Mouse (Mus musculus): ENCODE data around the gene Bcas3. TPM values are rescaled to one million over a fixed set of nuclear protein-coding genes. Genes with fewer than 3 reads are reported as not detected.

The Bcas3 gene
- polyA plus RNA-seq, 1 experiment: 37.8 TPM

- Histone ChIP-seq H3K36me3 (ENCODE audit: control insufficient read depth, insufficient read depth, low read length, poor library complexity, severe bottlenecking) (no peaks in the 10 kb centered on the region), H3K4me3 (ENCODE audit: low read depth, low read length) (no peak overlapping the region)
Observed at GRCm38 (mm10) chr11:85691285-85691684, 338.3 kb downstream of the Bcas3 start.

GRCm38 (mm10) chr11:85695614-85696263 is 342.8 kb downstream of the Bcas3 start:
- Histone ChIP-seq H3K36me3 (ENCODE audit: control insufficient read depth, insufficient read depth, low read length, poor library complexity, severe bottlenecking) (no peaks in the 10 kb centered on the region), H3K27ac (ENCODE audit: insufficient read depth, low read length) (no peak overlapping the region), H3K9ac (ENCODE audit: low read depth, poor library complexity, severe bottlenecking) (no peak overlapping the region), H3K9me3 (replicated peaks; ENCODE audit: control insufficient read depth, insufficient read depth, low read length, poor library complexity, severe bottlenecking) (no peaks in the 10 kb centered on the region), H3K27me3 (ENCODE audit: control insufficient read depth, insufficient read depth, low read length, poor library complexity, severe bottlenecking) (no peaks in the 10 kb centered on the region), H3K4me3 (ENCODE audit: low read depth, low read length) (no peak overlapping the region), H3K4me1 (ENCODE audit: control insufficient read depth, insufficient read depth, low read length) (no peaks in the 10 kb centered on the region)
- TF ChIP-seq CTCF (IDR thresholded peaks at IDR 0.05; ENCODE audit: low read depth, low read length) (no peak), POLR2A (IDR thresholded peaks at IDR 0.05; ENCODE audit: insufficient read depth, low read length) (no peak), EP300 (IDR thresholded peaks at IDR 0.05; ENCODE audit: insufficient read depth, low read depth, low read length) (no peak)

More at GRCm38 (mm10) chr11:85691285-85691684, 338.3 kb downstream of the Bcas3 start:
- Histone ChIP-seq H3K27ac (ENCODE audit: insufficient read depth, low read length) (no peak overlapping the region), H3K27me3 (ENCODE audit: control insufficient read depth, insufficient read depth, low read length, poor library complexity, severe bottlenecking) (no peaks in the 10 kb centered on the region), H3K4me1 (ENCODE audit: control insufficient read depth, insufficient read depth, low read length) (no peaks in the 10 kb centered on the region), H3K9ac (ENCODE audit: low read depth, poor library complexity, severe bottlenecking) (no peak overlapping the region), H3K9me3 (replicated peaks; ENCODE audit: control insufficient read depth, insufficient read depth, low read length, poor library complexity, severe bottlenecking) (no peaks in the 10 kb centered on the region)
- TF ChIP-seq POLR2A (IDR thresholded peaks at IDR 0.05; ENCODE audit: insufficient read depth, low read length) (no peak), CTCF (IDR thresholded peaks at IDR 0.05; ENCODE audit: low read depth, low read length) (no peak)

GRCm38 (mm10) chr11:85696491-85697398 is 343.8 kb downstream of the Bcas3 start:
- H3K4me3 ChIP-seq (ENCODE audit: low read depth, low read length): no peak overlapping the region
- no peaks in the 10 kb centered on the region for H3K9me3 ChIP-seq (replicated peaks; ENCODE audit: control insufficient read depth, insufficient read depth, low read length, poor library complexity, severe bottlenecking)
- no peaks in the 10 kb centered on the region for H3K36me3 ChIP-seq (ENCODE audit: control insufficient read depth, insufficient read depth, low read length, poor library complexity, severe bottlenecking)
- TF ChIP-seq POLR2A (IDR thresholded peaks at IDR 0.05; ENCODE audit: insufficient read depth, low read length): no peak
- TF ChIP-seq EP300 (IDR thresholded peaks at IDR 0.05; ENCODE audit: insufficient read depth, low read depth, low read length): no peak
- TF ChIP-seq CTCF (IDR thresholded peaks at IDR 0.05; ENCODE audit: low read depth, low read length): no peak
- no peaks in the 10 kb centered on the region for H3K4me1 ChIP-seq (ENCODE audit: control insufficient read depth, insufficient read depth, low read length)
- H3K9ac ChIP-seq (ENCODE audit: low read depth, poor library complexity, severe bottlenecking): no peak overlapping the region
- no peak overlapping the region for H3K27ac ChIP-seq (ENCODE audit: insufficient read depth, low read length)
- no peaks in the 10 kb centered on the region for H3K27me3 ChIP-seq (ENCODE audit: control insufficient read depth, insufficient read depth, low read length, poor library complexity, severe bottlenecking)

GRCm38 (mm10) chr11:85697468-85697867 is 344.5 kb downstream of the Bcas3 start:
- H3K36me3 ChIP-seq (ENCODE audit: control insufficient read depth, insufficient read depth, low read length, poor library complexity, severe bottlenecking): no peaks in the 10 kb centered on the region
- no peaks in the 10 kb centered on the region for H3K9me3 ChIP-seq (replicated peaks; ENCODE audit: control insufficient read depth, insufficient read depth, low read length, poor library complexity, severe bottlenecking)
- no peak overlapping the region for H3K27ac ChIP-seq (ENCODE audit: insufficient read depth, low read length)
- no peak overlapping the region for H3K4me3 ChIP-seq (ENCODE audit: low read depth, low read length)
- no peak for TF ChIP-seq POLR2A (IDR thresholded peaks at IDR 0.05; ENCODE audit: insufficient read depth, low read length)
- no peak for TF ChIP-seq EP300 (IDR thresholded peaks at IDR 0.05; ENCODE audit: insufficient read depth, low read depth, low read length)
- TF ChIP-seq CTCF (IDR thresholded peaks at IDR 0.05; ENCODE audit: low read depth, low read length): no peak
- H3K4me1 ChIP-seq (ENCODE audit: control insufficient read depth, insufficient read depth, low read length): no peaks in the 10 kb centered on the region
- H3K9ac ChIP-seq (ENCODE audit: low read depth, poor library complexity, severe bottlenecking): no peak overlapping the region
- no peaks in the 10 kb centered on the region for H3K27me3 ChIP-seq (ENCODE audit: control insufficient read depth, insufficient read depth, low read length, poor library complexity, severe bottlenecking)

GRCm38 (mm10) chr11:85698242-85698641 is 345.3 kb downstream of the Bcas3 start:
- no peaks in the 10 kb centered on the region for H3K36me3 ChIP-seq (ENCODE audit: control insufficient read depth, insufficient read depth, low read length, poor library complexity, severe bottlenecking)
- no peak overlapping the region for H3K27ac ChIP-seq (ENCODE audit: insufficient read depth, low read length)
- H3K4me1 ChIP-seq (ENCODE audit: control insufficient read depth, insufficient read depth, low read length): no peaks in the 10 kb centered on the region
- no peaks in the 10 kb centered on the region for H3K9me3 ChIP-seq (replicated peaks; ENCODE audit: control insufficient read depth, insufficient read depth, low read length, poor library complexity, severe bottlenecking)
- TF ChIP-seq CTCF (IDR thresholded peaks at IDR 0.05; ENCODE audit: low read depth, low read length): no peak
- no peak for TF ChIP-seq EP300 (IDR thresholded peaks at IDR 0.05; ENCODE audit: insufficient read depth, low read depth, low read length)
- TF ChIP-seq POLR2A (IDR thresholded peaks at IDR 0.05; ENCODE audit: insufficient read depth, low read length): no peak
- no peaks in the 10 kb centered on the region for H3K27me3 ChIP-seq (ENCODE audit: control insufficient read depth, insufficient read depth, low read length, poor library complexity, severe bottlenecking)
- H3K4me3 ChIP-seq (ENCODE audit: low read depth, low read length): no peak overlapping the region
- H3K9ac ChIP-seq (ENCODE audit: low read depth, poor library complexity, severe bottlenecking): no peak overlapping the region
